Mouse (Mus musculus): Measurements from ENCODE around the gene Slc2a3.

DNA sequence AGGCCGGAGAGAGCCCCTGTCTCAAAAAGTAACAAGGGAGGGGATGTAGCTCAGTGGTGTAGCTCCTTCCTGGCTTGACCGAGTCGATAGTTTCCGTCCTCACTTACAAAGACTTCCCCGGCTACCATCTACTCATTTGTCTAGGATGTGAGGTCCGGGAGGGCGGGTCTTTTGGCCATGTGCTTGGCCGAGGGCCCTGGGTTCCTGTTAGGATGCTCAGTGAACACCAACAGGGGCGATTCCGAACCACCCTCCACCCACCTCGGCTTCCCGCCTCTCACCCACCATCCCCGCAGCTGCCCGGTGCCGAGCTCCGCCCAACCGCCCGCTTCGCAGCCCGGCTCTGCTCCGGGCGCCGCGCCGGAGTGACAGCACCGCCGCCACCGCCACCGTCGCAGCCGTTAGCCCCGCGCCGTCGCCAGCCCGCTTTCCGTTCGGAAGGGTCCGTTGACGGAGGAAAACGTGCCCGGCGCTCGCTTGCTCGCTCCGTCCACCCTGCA is at the start of gene Slc2a3:
- no peak for TF ChIP-seq CTCF (IDR thresholded peaks at IDR 0.05; ENCODE audit: borderline replicate concordance, extremely low read depth, insufficient read depth, insufficient read length)
- TF ChIP-seq POLR2A (IDR thresholded peaks at IDR 0.05; ENCODE audit: borderline replicate concordance, extremely low read depth, insufficient read depth, insufficient read length, poor library complexity, severe bottlenecking) = no peak

Data from brain, embryonic 14.5 days (tissue).